Mouse (Mus musculus) layer of hippocampus, adult 18-20 months (tissue): Measurements from ENCODE around the gene Rps26. TPM values are rescaled to one million over a fixed set of nuclear protein-coding genes. Genes with fewer than 3 reads are reported as not detected.

Experiments used
- DNase-seq, 2 experiments: peaks; one replicate each; pipeline ENCODE4 v3.0.0; 2022; ENCODE audit warnings: low spot score in 2 of 2
- total RNA-seq, 2 experiments: library from RNA; stranded (reverse); gene quantifications; 2 replicates each; pipeline ENCODE4 v1.2.3; 2021

Rps26 gene
- total RNA-seq, 2 experiments from 2014 or later: 273 to 330 TPM

- DNase-seq: peak; percentile 61 to 85
These were observed 14.0 kb downstream of the Rps26 start for GRCm38 (mm10) chr10:128612433-128613153.

GRCm38 (mm10) chr10:128606483-128606882, 20.1 kb downstream of the Rps26 start:
- no peak for DNase-seq

GRCm38 (mm10) chr10:128602470-128603128, 23.9 kb downstream of the Rps26 start:
- DNase-seq: no peak

- no peak for DNase-seq
These were observed 25.0 kb downstream of the Rps26 start for GRCm38 (mm10) chr10:128601499-128601898.

GRCm38 (mm10) chr10:128598476-128598875, 28.1 kb downstream of the Rps26 start:
- DNase-seq: no peak

GRCm38 (mm10) chr10:128592797-128593196, 33.8 kb downstream of the Rps26 start:
- no peak for DNase-seq

- DNase-seq: no peak
These were observed 35.1 kb downstream of the Rps26 start for GRCm38 (mm10) chr10:128591436-128591835.

- DNase-seq: peak in 1 of 2 experiments; percentile 35
These were observed 36.3 kb downstream of the Rps26 start for GRCm38 (mm10) chr10:128590193-128590690.

- peak in 1 of 2 experiments; percentile 25 for DNase-seq
These were observed 36.9 kb downstream of the Rps26 start, which contains the start of gene Erbb3 for GRCm38 (mm10) chr10:128589464-128590192. Gene Erbb3, minus strand, starts transcription at chr10:128589652.

GRCm38 (mm10) chr10:128588775-128589463, 37.6 kb downstream of the Rps26 start:
- DNase-seq: no peak

- DNase-seq: no peak
These were observed 38.4 kb downstream of the Rps26 start for GRCm38 (mm10) chr10:128588136-128588535.

- no peak for DNase-seq
These were observed 38.9 kb downstream of the Rps26 start for GRCm38 (mm10) chr10:128587697-128588096.

- DNase-seq: no peak
These were observed 39.4 kb downstream of the Rps26 start for GRCm38 (mm10) chr10:128587120-128587519.

GRCm38 (mm10) chr10:128586546-128586945, 40.0 kb downstream of the Rps26 start:
- DNase-seq: peak in 1 of 2 experiments; percentile 26

- no peak for DNase-seq
These were observed 42.2 kb downstream of the Rps26 start for GRCm38 (mm10) chr10:128584386-128584785.

- DNase-seq: peak in 1 of 2 experiments; percentile 36
These were observed 42.9 kb downstream of the Rps26 start for GRCm38 (mm10) chr10:128583644-128584043.

- no peak for DNase-seq
These were observed 46.8 kb downstream of the Rps26 start for GRCm38 (mm10) chr10:128579731-128580130.

GRCm38 (mm10) chr10:128579298-128579697, 47.2 kb downstream of the Rps26 start:
- no peak for DNase-seq

GRCm38 (mm10) chr10:128578330-128578729, 48.2 kb downstream of the Rps26 start:
- DNase-seq: no peak

- DNase-seq: no peak
These were observed 51.5 kb downstream of the Rps26 start for GRCm38 (mm10) chr10:128575063-128575462.
